Mouse (Mus musculus) CH12.LX (cell line): ENCODE data around the gene Sept12. TPM values are rescaled to one million over a fixed set of nuclear protein-coding genes. Genes with fewer than 3 reads are reported as not detected.

Experiments
- DNase-seq: peaks from one replicate; pipeline ENCODE4 v3.0.0-alpha.2; 2013; ENCODE audit errors: extremely low read depth
- H3K27ac ChIP-seq: 2 replicates; pipeline ENCODE4 v1.5.1; 2012; ENCODE audit warnings: low read depth, mild to moderate bottlenecking, control low read depth, moderate library complexity; ENCODE audit not compliant: insufficient read depth
- H3K27me3 ChIP-seq: replicated peaks from 2 replicates; pipeline ENCODE3; 2012; ENCODE audit warnings: inconsistent platforms
- H3K36me3 ChIP-seq, 2 experiments: replicated peaks in 1 of 2; 2 replicates each; pipeline versions ENCODE3 to v1.6.1; 2012; ENCODE audit warnings: inconsistent platforms in 1 of 2, low read length in 1 of 2, mild to moderate bottlenecking in 1 of 2, mixed read lengths in 1 of 2, moderate library complexity in 1 of 2; ENCODE audit not compliant: control insufficient read depth in 1 of 2, insufficient read depth in 1 of 2
- H3K4me1 ChIP-seq, 2 experiments: 2 replicates each; pipeline ENCODE4 v1.6.1; 2012; ENCODE audit warnings: inconsistent platforms in 1 of 2, moderate library complexity in 1 of 2; ENCODE audit not compliant: insufficient read depth in 2 of 2, control insufficient read depth in 1 of 2
- H3K4me2 ChIP-seq: 2 replicates; pipeline ENCODE4 v1.6.1; 2012; ENCODE audit warnings: low read depth, mild to moderate bottlenecking, control low read depth; ENCODE audit not compliant: poor library complexity, insufficient read depth, severe bottlenecking
- H3K4me3 ChIP-seq, 3 experiments: fragments of 150-350 bp in 1 of 3; sonication (generic) in 1 of 3; replicated peaks in 1 of 3; 2 replicates each; pipeline versions ENCODE3 to v1.5.1; 2011 to 2012; ENCODE audit warnings: low read depth in 2 of 3, low read length in 2 of 3, mild to moderate bottlenecking in 2 of 3, moderate library complexity in 2 of 3, control low read depth in 1 of 3, improper control_type of control experiment in 1 of 3, inconsistent platforms in 1 of 3, mixed read lengths in 1 of 3; ENCODE audit not compliant: poor library complexity in 1 of 3
- H3K79me2 ChIP-seq: replicated peaks from 2 replicates; pipeline ENCODE4 v1.6.1; 2012; ENCODE audit warnings: mild to moderate bottlenecking, moderate library complexity; ENCODE audit not compliant: control insufficient read depth, poor library complexity, insufficient read depth, severe bottlenecking; ENCODE audit errors: extremely low read depth
- H3K9ac ChIP-seq: 2 replicates; pipeline ENCODE4 v1.6.1; 2012; ENCODE audit warnings: low read depth, mild to moderate bottlenecking, control low read depth, moderate library complexity; ENCODE audit not compliant: insufficient read depth
- H3K9me3 ChIP-seq: replicated peaks from 2 replicates; pipeline ENCODE3; 2012; ENCODE audit warnings: low read length, inconsistent platforms, mixed read lengths
- CHD1 ChIP-seq: IDR thresholded peaks from 2 replicates; pipeline ENCODE4 v1.6.1; 2012; ENCODE audit warnings: low read depth, low read length, improper control_type of control experiment, inconsistent platforms
- ELF1 ChIP-seq: IDR thresholded peaks from 2 replicates; pipeline ENCODE4 v1.6.1; 2014; ENCODE audit warnings: low read depth, mild to moderate bottlenecking, inconsistent platforms, low read length, improper control_type of control experiment
- EP300 ChIP-seq: IDR thresholded peaks from 2 replicates; pipeline ENCODE4 v1.6.1; 2011; ENCODE audit warnings: low read length, improper control_type of control experiment
- ETS1 ChIP-seq: conservative IDR thresholded peaks from 2 replicates; pipeline ENCODE4 v1.6.1; 2012; ENCODE audit warnings: low read depth, mild to moderate bottlenecking, inconsistent platforms, low read length, improper control_type of control experiment, moderate library complexity
- NELFE ChIP-seq: IDR thresholded peaks from 2 replicates; pipeline ENCODE4 v1.6.1; 2011; ENCODE audit warnings: low read depth, low read length, improper control_type of control experiment
- POLR2A ChIP-seq: IDR thresholded peaks from 2 replicates; pipeline ENCODE4 v1.6.1; 2011; ENCODE audit warnings: low read depth, mild to moderate bottlenecking, improper control_type of control experiment, low read length
- POLR2AphosphoS2 ChIP-seq: IDR thresholded peaks from 2 replicates; pipeline ENCODE4 v1.6.1; 2011; ENCODE audit warnings: low read depth, low read length, improper control_type of control experiment
- UBTF ChIP-seq: IDR thresholded peaks from 2 replicates; pipeline ENCODE4 v1.6.1; 2012; ENCODE audit warnings: low read depth, mild to moderate bottlenecking, inconsistent platforms, low read length, improper control_type of control experiment, moderate library complexity
- ZKSCAN1 ChIP-seq: IDR thresholded peaks from 2 replicates; pipeline ENCODE4 v1.6.1; 2012; ENCODE audit warnings: low read depth, inconsistent platforms, low read length, improper control_type of control experiment, borderline replicate concordance
- ZNF384 ChIP-seq: IDR thresholded peaks from 2 replicates; pipeline ENCODE4 v1.6.1; 2012; ENCODE audit warnings: low read depth, low read length, improper control_type of control experiment, inconsistent platforms
- dilution Hi-C: fragments of 300-500 bp; cut with MboI; formaldehyde crosslinking; loops from 2 replicates; pipeline ENCODE4 v1.14.3; 2020; ENCODE audit warnings: low sequenced_read_pairs; ENCODE audit not compliant: extremely low pct_unique_long_range_greater_than_20kb, extremely low pct_ligation_motif_present
- in situ Hi-C: fragments of 300-500 bp; cut with MboI; formaldehyde crosslinking; loops from 3 replicates; pipeline ENCODE4 v1.14.3; 2019; ENCODE audit warnings: low sequenced_read_pairs, low pct_ligation_motif_present, low pct_unique_long_range_greater_than_20kb, mixed read lengths
- polyA plus RNA-seq: library from polyadenylated mRNA; unstranded; fragments of >175 nt; gene quantifications from 2 replicates; pipeline ENCODE4 v1.2.1, GENCODE M21; 2012; ENCODE audit warnings: low read depth; ENCODE audit not compliant: insufficient read length
- total RNA-seq, 2 experiments: library from RNA; depleted of rRNA; stranded (reverse); fragments of 300-350 nt in 1 of 2; fragments of >200 nt in 1 of 2; gene quantifications; 2 replicates each; pipeline ENCODE4 v1.2.3; 2012 to 2014

Gene Sept12
- total and polyA plus RNA-seq, 3 experiments, result 0.13 TPM; not detected in 2

- Histone ChIP-seq H3K36me3 (peaks cover 0 to 8% of the 10 kb centered on the region in 2 experiments), H3K4me3 (no peak overlapping the region), H3K79me2 (peaks cover 5% of the 10 kb centered on the region; the same call in 1 of the 2 replicates), H3K27me3 (no peaks in the 10 kb centered on the region), H3K9me3 (no peaks in the 10 kb centered on the region), H3K9ac (no peak overlapping the region), H3K4me1 (peaks cover 6 to 40% of the 10 kb centered on the region in 2 experiments; a peak in 3 of 4 replicates), H3K27ac (no peak overlapping the region), H3K4me2 (no peak overlapping the region)
- dilution Hi-C loops (no loop called here), in situ Hi-C loops (loop anchor here (5.0 kb wide), 1 partner anchor 39 kb away; the partner anchor contains the start of gene Smim22)
- peak; percentile 42; the same call in 1 of the 2 replicates for TF ChIP-seq EP300
- 0 out of 2 replicates have a peak, but pooled peaks have one; percentile 2 for TF ChIP-seq ZNF384
- TF ChIP-seq UBTF, result no peak
- DNase-seq, result peak; percentile 41
Measured at GRCm38 (mm10) chr16:4968426-4968825, 29.2 kb downstream of the Sept12 start.

- Histone ChIP-seq H3K9me3 (no peaks in the 10 kb centered on the region), H3K79me2 (peaks cover 19% of the 10 kb centered on the region), H3K27ac (no peak overlapping the region), H3K4me1 (peaks cover 11 to 58% of the 10 kb centered on the region in 2 experiments), H3K4me3 (peak overlapping the region in 1 of 3 experiments; percentile 90), H3K36me3 (peaks cover 0 to 12% of the 10 kb centered on the region in 2 experiments), H3K9ac (0 out of 2 replicates have a peak overlapping the region, but pooled peaks have one; percentile 5), H3K4me2 (0 out of 2 replicates have a peak overlapping the region, but pooled peaks have one; percentile 88), H3K27me3 (no peaks in the 10 kb centered on the region)
- dilution Hi-C loops (no loop called here), in situ Hi-C loops (loop anchor here (5.0 kb wide), 1 partner anchor 42 kb away; the partner anchor contains the start of gene Smim22)
- no peak for DNase-seq
- TF ChIP-seq POLR2A (no peak), NELFE (no peak), ELF1 (no peak), ETS1 (no peak), POLR2AphosphoS2 (no peak)
Measured at GRCm38 (mm10) chr16:4965392-4966129, 32.1 kb downstream of the Sept12 start.

- TF ChIP-seq CHD1, result 0 out of 2 replicates have a peak, but pooled peaks have one; percentile 58
- no peak for TF ChIP-seq ZKSCAN1
Measured at GRCm38 (mm10) chr16:4964731-4965391, 32.8 kb downstream of the Sept12 start.

More at GRCm38 (mm10) chr16:4964731-4965391, 32.8 kb downstream of the Sept12 start:
- Histone ChIP-seq H3K4me3 (peak overlapping the region; percentile 75 to 90 (median 82)), H3K9me3 (no peaks in the 10 kb centered on the region), H3K36me3 (peaks cover 4 to 19% of the 10 kb centered on the region in 2 experiments), H3K4me2 (peak overlapping the region; percentile 88), H3K79me2 (peaks cover 19% of the 10 kb centered on the region), H3K9ac (peak overlapping the region; percentile 57), H3K27ac (no peak overlapping the region; the same call in 1 of the 2 replicates), H3K4me1 (peaks cover 11 to 65% of the 10 kb centered on the region in 2 experiments), H3K27me3 (no peaks in the 10 kb centered on the region)
- DNase-seq, result peak; percentile 35
- dilution Hi-C loops (no loop called here), in situ Hi-C loops (loop anchor here (5.0 kb wide), 1 partner anchor 42 kb away; the partner anchor contains the start of gene Smim22)
